Mouse (Mus musculus) mature B cell (primary cell): ENCODE measurements around the gene Gm9887.

ENCODE experiments used
- in situ Hi-C: fragments of 300-500 bp; cut with MboI; formaldehyde crosslinking; loops from 2 replicates; pipeline ENCODE4 v1.14.3; 2019

Gene Gm9887

GRCm38 (mm10) chr12:69371854-69372671 lies at the start of gene Gm9887, which contains the start of gene Arf6:
Gene Gm9887, minus strand, starts transcription at chr12:69372458.
Gene Arf6, plus strand, starts transcription at chr12:69372150.
- in situ Hi-C loops = no loop called here

GRCm38 (mm10) chr12:69420716-69421115 lies 48.5 kb upstream of the Gm9887 start:
- in situ Hi-C loops = no loop called here

- in situ Hi-C loops = no loop called here
These were observed 47.3 kb upstream of the Gm9887 start for GRCm38 (mm10) chr12:69419606-69420005.

- in situ Hi-C loops = no loop called here
These were observed 46.9 kb upstream of the Gm9887 start for GRCm38 (mm10) chr12:69419017-69419605.

- in situ Hi-C loops = no loop called here
These were observed 46.3 kb upstream of the Gm9887 start for GRCm38 (mm10) chr12:69418606-69419005.

DNA sequence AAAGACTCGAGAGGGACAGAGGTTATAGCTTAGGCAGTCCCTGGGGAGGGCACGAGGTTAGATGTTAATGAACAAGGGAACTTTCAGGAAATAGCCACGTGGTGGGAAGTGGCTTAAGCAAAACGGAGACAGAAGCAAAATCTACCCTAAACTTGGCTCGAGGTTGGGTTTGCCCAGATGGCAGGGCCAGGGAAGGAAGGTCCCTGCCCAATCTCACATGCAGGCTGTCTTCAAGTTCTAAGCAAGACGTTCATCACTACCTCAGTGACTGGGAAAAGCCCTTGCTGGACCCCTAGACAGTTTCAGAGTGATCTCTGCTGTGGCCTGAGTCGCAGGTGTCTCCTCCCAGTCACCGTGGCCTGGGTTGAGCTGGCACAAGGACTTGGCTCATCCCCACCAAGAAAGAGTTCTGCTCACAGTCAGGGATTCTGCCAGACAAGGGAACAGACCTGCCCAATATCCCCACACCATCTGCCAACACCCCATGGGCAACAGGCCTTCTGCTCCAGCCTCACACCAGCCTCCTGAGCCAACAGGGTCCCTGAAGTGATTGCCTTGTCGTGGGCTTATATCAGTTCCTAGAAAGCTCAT lies 45.5 kb upstream of the Gm9887 start:
- in situ Hi-C loops = no loop called here

GRCm38 (mm10) chr12:69416793-69417192 lies 44.5 kb upstream of the Gm9887 start:
- in situ Hi-C loops = no loop called here

- in situ Hi-C loops = no loop called here
These were observed 42.7 kb upstream of the Gm9887 start for GRCm38 (mm10) chr12:69414826-69415572.

- in situ Hi-C loops = no loop called here
These were observed 41.0 kb upstream of the Gm9887 start for GRCm38 (mm10) chr12:69413303-69413702.

DNA sequence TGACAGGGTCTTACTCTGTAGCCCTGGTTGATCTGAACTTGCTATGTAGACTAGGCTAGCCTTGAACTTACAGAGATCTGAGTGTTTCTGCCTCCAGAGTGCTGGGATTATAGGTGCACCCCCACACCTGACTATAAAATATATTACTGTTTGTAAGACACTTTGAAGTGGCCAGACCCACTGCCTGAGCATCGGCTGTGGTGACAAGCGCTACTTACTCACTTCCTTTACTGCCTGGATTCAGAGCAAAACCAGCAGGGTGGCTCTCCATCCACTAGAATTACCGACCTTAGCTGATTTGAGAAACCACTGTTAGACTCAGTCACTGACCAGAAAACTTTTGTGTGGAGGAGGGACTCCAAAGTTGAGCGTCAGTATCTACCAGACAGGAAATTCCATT lies 39.7 kb upstream of the Gm9887 start:
- in situ Hi-C loops = no loop called here

- in situ Hi-C loops = no loop called here
These were observed 38.5 kb upstream of the Gm9887 start for GRCm38 (mm10) chr12:69410767-69411166.

GRCm38 (mm10) chr12:69402594-69403167 lies 30.4 kb upstream of the Gm9887 start:
- in situ Hi-C loops = no loop called here

- in situ Hi-C loops = no loop called here
These were observed 29.8 kb upstream of the Gm9887 start for GRCm38 (mm10) chr12:69402100-69402499.

DNA sequence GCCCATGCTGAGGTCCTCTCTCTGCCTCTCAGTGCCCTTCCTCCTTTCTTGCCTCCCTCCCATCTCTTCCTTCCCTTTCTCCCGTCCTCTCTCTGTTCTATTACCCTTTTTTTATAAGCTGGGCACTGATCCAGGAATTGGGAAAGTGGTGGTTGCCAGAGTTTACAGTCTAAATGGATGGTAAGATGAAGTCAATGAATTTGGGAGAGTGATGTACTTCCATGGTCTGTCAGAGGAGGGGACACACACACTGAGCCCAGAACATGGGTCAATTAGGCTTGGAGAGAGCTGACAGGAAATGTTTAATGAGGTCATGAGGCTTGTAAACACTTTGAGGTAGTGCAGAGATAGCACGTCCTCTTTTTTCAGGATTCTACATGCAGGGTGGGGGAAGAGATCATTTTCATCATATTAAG lies 28.6 kb upstream of the Gm9887 start:
- in situ Hi-C loops = no loop called here

DNA sequence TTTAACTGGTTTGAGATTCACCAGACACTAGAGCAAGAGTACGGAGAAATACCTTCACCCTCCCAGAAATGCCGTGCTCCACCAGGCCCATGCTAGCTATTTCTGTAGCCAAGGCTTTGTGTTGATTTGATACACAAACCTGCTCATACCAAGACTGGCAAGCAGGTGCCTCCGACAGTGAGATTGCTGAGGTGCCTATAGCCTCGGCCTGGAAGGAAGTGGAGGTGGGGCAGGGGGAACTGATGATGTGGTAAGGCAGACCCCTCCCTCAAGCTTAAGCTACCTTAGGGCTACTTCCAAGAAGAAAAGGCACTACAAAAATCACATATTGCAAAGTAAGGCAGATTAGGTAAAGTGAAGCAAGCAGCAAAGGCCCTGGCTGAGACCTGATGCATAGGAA lies 28.1 kb upstream of the Gm9887 start:
- in situ Hi-C loops = no loop called here

DNA sequence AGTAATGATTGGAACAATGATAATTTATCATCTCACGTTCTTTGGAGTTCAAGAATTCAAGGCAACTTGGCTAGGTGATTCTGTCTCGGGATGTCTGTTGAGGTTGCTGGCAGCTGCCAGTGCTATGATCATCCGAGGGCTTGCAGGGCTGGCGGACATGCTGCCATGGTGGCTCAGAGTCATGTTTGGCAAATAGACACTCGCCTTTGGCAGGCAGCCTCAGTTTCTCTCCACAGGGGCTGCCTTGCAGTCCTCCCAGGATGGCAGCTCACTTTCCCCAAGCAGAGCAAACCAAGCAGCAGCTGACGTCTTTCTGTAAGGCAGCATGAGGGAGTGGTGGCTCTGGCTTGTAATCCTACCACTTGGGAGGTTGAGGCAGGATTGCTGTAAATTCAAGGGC lies 22.2 kb upstream of the Gm9887 start:
- in situ Hi-C loops = no loop called here

DNA sequence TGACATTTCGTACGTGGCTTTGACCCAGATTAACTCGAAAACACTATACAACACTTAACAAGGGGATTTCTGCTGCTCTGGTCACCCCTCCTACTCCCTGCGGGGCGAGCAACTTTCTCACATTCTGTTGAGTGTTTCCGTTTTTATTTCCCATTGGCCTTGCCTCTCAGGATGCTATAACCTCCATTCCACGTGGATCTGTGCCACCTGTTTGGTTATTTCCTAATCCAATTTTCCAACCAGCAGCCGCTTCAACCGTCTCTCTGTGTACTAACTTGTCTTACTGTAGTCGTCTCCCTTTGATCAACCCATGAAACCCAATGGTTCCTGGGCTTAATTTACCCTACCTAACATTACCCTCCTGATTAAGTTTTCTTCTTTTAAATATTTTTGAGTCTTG lies 20.8 kb upstream of the Gm9887 start:
- in situ Hi-C loops = no loop called here

DNA sequence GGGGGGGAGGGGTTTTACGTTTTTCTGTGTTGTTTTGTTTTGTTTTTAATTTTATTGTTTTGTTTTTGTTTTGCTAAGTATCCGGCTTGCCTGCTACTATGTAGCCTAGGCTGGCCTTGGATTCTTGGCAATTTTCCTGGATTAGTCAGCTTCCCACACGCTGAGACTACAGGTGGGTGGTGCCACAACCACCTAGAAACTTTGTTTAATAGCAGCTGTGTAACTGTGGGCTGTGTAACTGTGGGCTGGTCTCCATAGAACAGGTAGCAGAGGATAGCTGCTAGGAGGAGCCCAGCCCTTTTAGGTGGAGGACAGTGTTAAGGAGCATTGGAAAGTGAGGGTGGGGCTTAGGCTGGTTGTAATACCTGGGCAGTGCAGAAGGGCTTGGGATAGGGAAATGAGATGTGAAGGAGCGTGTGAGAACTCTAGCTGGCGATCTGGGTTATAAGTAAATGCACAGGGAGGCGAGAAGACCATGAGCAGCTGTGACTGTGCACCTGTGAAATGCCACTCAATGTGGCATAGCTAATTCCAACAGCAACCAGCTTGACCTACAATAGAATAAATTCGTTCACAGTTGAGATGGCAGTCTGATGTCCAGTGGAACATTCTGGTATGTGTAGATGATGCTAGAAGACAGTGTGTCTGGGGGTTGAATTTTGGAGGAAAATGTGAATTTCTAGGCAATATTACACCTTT lies 17.9 kb upstream of the Gm9887 start:
- in situ Hi-C loops = no loop called here

DNA sequence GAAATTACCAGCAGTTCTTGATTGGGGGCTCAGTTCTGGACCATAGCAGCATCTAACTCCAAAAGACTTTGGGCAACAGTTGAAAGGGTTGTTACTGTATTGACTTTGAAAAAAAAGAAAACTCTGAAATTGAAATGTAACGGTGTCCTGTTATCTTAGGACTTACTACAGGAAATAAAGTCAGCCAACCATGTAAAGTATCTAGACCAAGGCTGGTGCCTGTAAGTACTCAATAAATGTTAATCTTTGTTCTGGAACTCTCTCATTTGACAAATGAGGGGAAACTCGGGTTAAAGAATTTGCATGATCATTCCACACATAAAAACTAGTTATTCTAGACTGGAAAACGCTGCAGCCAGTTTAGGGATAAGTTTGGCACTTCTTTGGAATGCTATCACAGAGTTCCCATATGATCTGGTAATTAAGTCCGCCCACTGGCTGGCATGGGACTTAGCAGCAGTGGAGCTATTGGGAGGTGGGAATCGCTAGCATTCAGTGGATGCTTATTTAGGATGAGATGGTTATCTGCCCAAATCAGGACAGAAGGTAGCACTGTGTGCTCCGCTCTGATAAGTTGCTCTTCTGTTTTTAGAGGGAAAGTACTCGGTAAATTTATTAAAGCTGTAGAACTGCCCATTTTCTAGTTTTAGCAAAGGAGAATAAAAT lies 17.1 kb upstream of the Gm9887 start:
- in situ Hi-C loops = no loop called here

GRCm38 (mm10) chr12:69388321-69388869 lies 16.1 kb upstream of the Gm9887 start:
- in situ Hi-C loops = no loop called here
